Mouse (Mus musculus): ENCODE measurements around the gene Ranbp2.

DNA sequence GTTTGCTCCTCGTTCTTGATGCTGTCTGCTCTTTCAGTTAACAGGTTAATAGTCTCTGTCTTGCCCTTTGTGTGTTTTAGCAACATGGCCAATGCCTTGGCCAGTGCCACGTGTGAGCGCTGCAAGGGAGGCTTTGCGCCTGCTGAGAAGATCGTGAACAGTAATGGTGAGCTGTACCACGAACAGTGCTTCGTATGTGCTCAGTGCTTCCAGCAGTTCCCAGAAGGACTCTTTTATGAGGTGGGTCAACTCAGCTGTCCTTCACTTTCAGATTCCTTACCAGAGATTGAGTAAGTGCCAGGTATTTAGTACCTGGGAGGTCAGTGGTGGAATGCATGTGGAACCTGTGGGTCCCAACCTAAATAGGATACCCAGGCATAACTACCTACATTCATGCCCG, 47.8 kb upstream of the Ranbp2 start:
- TF ChIP-seq CTCF (IDR thresholded peaks at IDR 0.05) (no peak), POLR2A (IDR thresholded peaks at IDR 0.05; ENCODE audit: insufficient read depth, low read depth, low read length) (no peak)

All from heart, adult 2 months (tissue).